Mouse (Mus musculus) kidney, postnatal 0 days (tissue): Measurements from ENCODE around the gene AL731706.2. TPM values are rescaled to one million over a fixed set of nuclear protein-coding genes. Genes with fewer than 3 reads are reported as not detected.
A peak's percentile ranks its signal among the peaks of the same experiment; 100 is the strongest.

Experiments used
- ATAC-seq: fragments of 200-750 bp; cut with Nextera tagmentation; replicated peaks from 2 replicates; pipeline ENCODE4 v1.8.0; 2017; ENCODE audit warnings: low read depth, moderate number of reproducible peaks, moderate TSS enrichment, moderate library complexity; ENCODE audit not compliant: low FRiP score
- DNase-seq: peaks from one replicate; pipeline ENCODE4 v3.0.0-alpha.2; 2016; ENCODE audit warnings: low spot score
- H3K27ac ChIP-seq: fragments of 300-500 bp; sonication (generic); 2 replicates; pipeline ENCODE4 v1.5.1; 2014; ENCODE audit warnings: mild to moderate bottlenecking
- H3K27me3 ChIP-seq: fragments of 300-500 bp; sonication (generic); 2 replicates; pipeline ENCODE4 v1.6.1; 2014; ENCODE audit warnings: low read length, mixed read lengths; ENCODE audit not compliant: insufficient read depth
- H3K36me3 ChIP-seq: fragments of 300-500 bp; sonication (generic); 2 replicates; pipeline ENCODE4 v1.6.1; 2014; ENCODE audit warnings: low read length, mixed read lengths; ENCODE audit not compliant: insufficient read depth
- H3K4me1 ChIP-seq: fragments of 300-500 bp; sonication (generic); replicated peaks from 2 replicates; pipeline ENCODE4 v1.6.1; 2014; ENCODE audit warnings: antibody characterized with exemption, low read length, mixed read lengths; ENCODE audit not compliant: insufficient read depth
- H3K4me2 ChIP-seq: fragments of 300-500 bp; sonication (generic); 2 replicates; pipeline ENCODE4 v1.6.1; 2014; ENCODE audit warnings: mild to moderate bottlenecking, low read length, moderate library complexity, mixed read lengths
- H3K4me3 ChIP-seq: fragments of 300-500 bp; sonication (generic); replicated peaks from 2 replicates; pipeline ENCODE4 v1.5.1; 2014; ENCODE audit warnings: low read depth, low read length
- H3K9ac ChIP-seq: fragments of 300-500 bp; sonication (generic); 2 replicates; pipeline ENCODE4 v1.6.1; 2014; ENCODE audit warnings: low read depth, low read length
- H3K9me3 ChIP-seq: fragments of 300-500 bp; sonication (generic); replicated peaks from 2 replicates; pipeline ENCODE4 v1.6.1; 2016; ENCODE audit warnings: low read length, inconsistent platforms, mixed read lengths
- CTCF ChIP-seq: IDR thresholded peaks from 2 replicates; pipeline ENCODE4 v1.5.1; 2016; ENCODE audit warnings: antibody characterized with exemption, low read depth, mild to moderate bottlenecking, moderate library complexity
- WGBS: fragments of 180-500 bp; shearing (Covaris S2); extraction: QIAGEN DNeasy Blood & Tissue Kit; methylation state at CpG from one replicate; pipeline ENCODE4 v1.1.7; 2014; 5-methylcytosine and 5-hydroxymethylcytosine counted together
- polyA plus RNA-seq: library from polyadenylated mRNA; unstranded; fragments of >200 nt; fragmentation: Nextera tagmentation; extraction: Ambion mirVana; gene quantifications from 2 replicates; pipeline ENCODE4 v1.2.1, GENCODE M21; 2015

The AL731706.2 gene
- polyA plus RNA-seq, 1 experiment from 2014 or later, result 40.4 TPM

DNA sequence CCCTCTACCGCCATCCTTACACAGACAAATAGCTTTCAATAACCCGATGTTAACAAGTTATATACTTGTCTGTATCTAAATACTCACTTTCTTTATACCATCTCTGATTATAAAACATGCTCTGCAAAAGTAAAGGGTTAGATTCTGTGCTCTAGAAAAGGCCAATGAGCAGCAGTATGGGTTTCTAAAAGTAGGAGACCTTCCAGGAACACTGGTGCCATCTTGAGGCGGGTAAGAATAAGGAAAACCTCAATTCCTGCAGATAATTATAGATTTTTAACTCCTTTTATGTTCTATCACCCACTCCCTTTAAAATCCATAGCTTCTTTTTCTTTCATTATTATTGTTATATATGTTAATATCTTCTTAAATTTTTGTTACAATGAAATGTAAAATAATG lies 49.6 kb downstream of the AL731706.2 start:
- Histone ChIP-seq H3K4me1 (no peaks in the 10 kb centered on the region), H3K27ac (no peak overlapping the region), H3K27me3 (no peaks in the 10 kb centered on the region), H3K4me3 (no peak overlapping the region), H3K36me3 (no peaks in the 10 kb centered on the region), H3K9ac (no peak overlapping the region), H3K9me3 (no peaks in the 10 kb centered on the region), H3K4me2 (no peak overlapping the region)
- DNase-seq, result peak; percentile 31
- no peak for ATAC-seq
- peak; percentile 52 for TF ChIP-seq CTCF
- 74% methylated on average over 3 of the region's 3 CpGs for WGBS

Other genes with a start within 250 kb of the AL731706.2 start
- 0.09 TPM in 1 of 2 replicates, not detected in the other for gene Snap25, start 172.2 kb downstream of the AL731706.2 start, polyA plus RNA-seq
- gene Slx4ip, start 5.5 kb upstream of the AL731706.2 start, polyA plus RNA-seq, result 4.3 and 4.7 TPM in 2 replicates
- gene AL731706.1, start 5.7 kb upstream of the AL731706.2 start, polyA plus RNA-seq, result 40.5 and 48.2 TPM in 2 replicates
- gene Mkks, start 5.7 kb upstream of the AL731706.2 start, polyA plus RNA-seq, result 18.6 and 18.9 TPM in 2 replicates
- gene Jag1, start 231.0 kb upstream of the AL731706.2 start, polyA plus RNA-seq, result 44.6 and 47.6 TPM in 2 replicates